Mouse (Mus musculus) limb, embryonic 11.5 days (tissue): Measurements from ENCODE around the gene Gpr35. TPM values are rescaled to one million over a fixed set of nuclear protein-coding genes. Genes with fewer than 3 reads are reported as not detected.
A peak's percentile ranks its signal among the peaks of the same experiment; 100 is the strongest.

Experiments
- ATAC-seq: fragments of 200-750 bp; cut with Nextera tagmentation; 2 replicates; pipeline ENCODE4 v1.8.0; 2017; ENCODE audit warnings: low read depth; ENCODE audit not compliant: insufficient number of reproducible peaks, low FRiP score, low TSS enrichment
- DNase-seq: peaks from one replicate; pipeline ENCODE4 v3.0.0-alpha.2; 2015; ENCODE audit warnings: low spot score
- H3K27ac ChIP-seq: fragments of 300-500 bp; sonication (generic); replicated peaks from 2 replicates; pipeline ENCODE4 v1.5.1; 2014; ENCODE audit warnings: low read depth, mild to moderate bottlenecking, low read length
- H3K27me3 ChIP-seq: fragments of 300-500 bp; sonication (generic); 2 replicates; pipeline ENCODE4 v1.6.1; 2014; ENCODE audit warnings: mild to moderate bottlenecking, low read length, mixed read lengths; ENCODE audit not compliant: control insufficient read depth, insufficient read depth
- H3K36me3 ChIP-seq: fragments of 300-500 bp; sonication (generic); 2 replicates; pipeline ENCODE4 v1.6.1; 2014; ENCODE audit warnings: mild to moderate bottlenecking, low read length, moderate library complexity, mixed read lengths; ENCODE audit not compliant: control insufficient read depth, insufficient read depth
- H3K4me1 ChIP-seq: fragments of 300-500 bp; sonication (generic); 2 replicates; pipeline ENCODE4 v1.6.1; 2014; ENCODE audit warnings: low read length, mixed read lengths; ENCODE audit not compliant: control insufficient read depth, insufficient read depth
- H3K4me2 ChIP-seq: fragments of 300-500 bp; sonication (generic); 2 replicates; pipeline ENCODE4 v1.6.1; 2014; ENCODE audit warnings: low read depth, mild to moderate bottlenecking, moderate library complexity; ENCODE audit not compliant: severe bottlenecking
- H3K4me3 ChIP-seq: fragments of 300-500 bp; sonication (generic); 2 replicates; pipeline ENCODE4 v1.5.1; 2014; ENCODE audit warnings: low read depth, low read length
- H3K9ac ChIP-seq: fragments of 300-500 bp; sonication (generic); 2 replicates; pipeline ENCODE4 v1.6.1; 2014; ENCODE audit warnings: mild to moderate bottlenecking, low read length
- H3K9me3 ChIP-seq: fragments of 300-500 bp; sonication (generic); 2 replicates; pipeline ENCODE4 v1.6.1; 2016; ENCODE audit warnings: low read length; ENCODE audit not compliant: control insufficient read depth
- WGBS: fragments of 180-500 bp; shearing (Covaris S2); extraction: QIAGEN DNeasy Blood & Tissue Kit; methylation state at CpG from one replicate; pipeline ENCODE4 v1.1.7; 2014; 5-methylcytosine and 5-hydroxymethylcytosine counted together
- polyA plus RNA-seq: library from polyadenylated mRNA; unstranded; fragments of >200 nt; fragmentation: Nextera tagmentation; extraction: Ambion mirVana; gene quantifications from 2 replicates; pipeline ENCODE4 v1.2.1, GENCODE M21; 2014

Gene Gpr35
- polyA plus RNA-seq, 1 experiment from 2014 or later: 0.44 TPM

DNA sequence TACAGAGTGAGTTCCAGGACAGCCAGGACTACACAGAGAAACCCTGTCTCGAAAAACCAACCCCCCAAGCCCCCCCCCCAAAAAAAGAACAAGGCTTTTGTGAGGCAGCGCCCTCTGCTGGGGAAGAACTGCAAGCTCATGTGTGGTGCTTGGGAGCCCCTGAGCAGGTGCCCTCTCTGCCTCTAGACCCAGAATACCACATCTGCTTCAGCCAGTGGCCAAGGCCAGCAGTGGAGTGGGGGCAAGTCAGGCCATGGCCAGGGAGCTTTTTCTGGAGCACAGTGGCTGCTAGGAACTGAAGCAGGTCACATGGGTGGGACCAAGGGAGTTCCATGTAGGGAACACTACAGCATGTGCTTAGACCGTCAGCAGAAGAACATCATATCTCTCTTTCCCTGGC, 60.1 kb downstream of the Gpr35 start:
- Histone ChIP-seq H3K36me3 (no peaks in the 10 kb centered on the region), H3K9ac (no peak overlapping the region), H3K27ac (no peak overlapping the region), H3K4me1 (no peaks in the 10 kb centered on the region), H3K4me3 (no peak overlapping the region), H3K27me3 (no peaks in the 10 kb centered on the region), H3K4me2 (no peak overlapping the region), H3K9me3 (no peaks in the 10 kb centered on the region)
- DNase-seq (peak; percentile 59), ATAC-seq (no peak)
- WGBS: 39% methylated on average over 3 of the region's 3 CpGs

- no peaks in the 10 kb centered on the region for H3K36me3 ChIP-seq
- WGBS: 74% methylated on average over 7 of the region's 7 CpGs
- H3K27me3 ChIP-seq: no peaks in the 10 kb centered on the region
- no peak overlapping the region for H3K4me2 ChIP-seq
- ATAC-seq (no peak), DNase-seq (no peak)
- no peaks in the 10 kb centered on the region for H3K4me1 ChIP-seq
- H3K9ac ChIP-seq: no peak overlapping the region
- H3K4me3 ChIP-seq: no peak overlapping the region
- H3K9me3 ChIP-seq: no peaks in the 10 kb centered on the region
- H3K27ac ChIP-seq: no peak overlapping the region
These were observed 61.5 kb downstream of the Gpr35 start for GRCm38 (mm10) chr1:93012103-93012585.

DNA sequence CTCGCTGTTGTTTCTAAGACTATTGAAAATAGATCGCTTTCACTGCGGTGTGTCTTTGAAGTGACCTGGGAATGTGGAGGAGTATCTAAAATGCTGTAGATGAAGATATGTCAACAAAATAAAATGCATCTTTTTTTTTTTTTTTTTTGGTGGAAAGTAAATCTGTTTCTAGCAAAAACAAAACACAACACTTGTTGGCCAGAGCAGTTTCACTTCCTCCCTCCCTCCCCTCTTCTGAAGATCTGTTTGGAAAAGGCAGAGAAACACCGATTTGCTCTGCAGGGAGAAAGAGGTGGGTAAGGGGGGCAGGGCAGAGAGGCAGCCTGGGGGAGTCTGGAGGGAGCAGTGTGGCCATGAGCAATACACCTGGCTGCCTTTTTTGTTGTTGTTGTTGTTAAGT, 62.7 kb downstream of the Gpr35 start:
- Histone ChIP-seq H3K27me3 (no peaks in the 10 kb centered on the region), H3K36me3 (no peaks in the 10 kb centered on the region), H3K4me2 (no peak overlapping the region), H3K9ac (no peak overlapping the region), H3K9me3 (no peaks in the 10 kb centered on the region), H3K4me3 (no peak overlapping the region), H3K27ac (no peak overlapping the region), H3K4me1 (no peaks in the 10 kb centered on the region)
- WGBS: 79% methylated on average over 4 of the region's 4 CpGs
- DNase-seq (no peak), ATAC-seq (no peak)

GRCm38 (mm10) chr1:93014460-93014859, 63.8 kb downstream of the Gpr35 start:
- Histone ChIP-seq H3K4me2 (no peak overlapping the region), H3K4me1 (no peaks in the 10 kb centered on the region), H3K9ac (no peak overlapping the region), H3K4me3 (no peak overlapping the region), H3K27me3 (no peaks in the 10 kb centered on the region), H3K36me3 (no peaks in the 10 kb centered on the region), H3K9me3 (no peaks in the 10 kb centered on the region), H3K27ac (no peak overlapping the region)
- no peak for ATAC-seq
- DNase-seq: peak; percentile 85

- Histone ChIP-seq H3K9me3 (no peaks in the 10 kb centered on the region), H3K4me2 (no peak overlapping the region), H3K9ac (no peak overlapping the region), H3K27me3 (no peaks in the 10 kb centered on the region), H3K4me3 (no peak overlapping the region), H3K27ac (no peak overlapping the region), H3K4me1 (no peaks in the 10 kb centered on the region), H3K36me3 (no peaks in the 10 kb centered on the region)
- DNase-seq: no peak
- no peak for ATAC-seq
- 67% methylated on average over 2 of the region's 2 CpGs for WGBS
These were observed 64.5 kb downstream of the Gpr35 start for GRCm38 (mm10) chr1:93015136-93015535.

DNA sequence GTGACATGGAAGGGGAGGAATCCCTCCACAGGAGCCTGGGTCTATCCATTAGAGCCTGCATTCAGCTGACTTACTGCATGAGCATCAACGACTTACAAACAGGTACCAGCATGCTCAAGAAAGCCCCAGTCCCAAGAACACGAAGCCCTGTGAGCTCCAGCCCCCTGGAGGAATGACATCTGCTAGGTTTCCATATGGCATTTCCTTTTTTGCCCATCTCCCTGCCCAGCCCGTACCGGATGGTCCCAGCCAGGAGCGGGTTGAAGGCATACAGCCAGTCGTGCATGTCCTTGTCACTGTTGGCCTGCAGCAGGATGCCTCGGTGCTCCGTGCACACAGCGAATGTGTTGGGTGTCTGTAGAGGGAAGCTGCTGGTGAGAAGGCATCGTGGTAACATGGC, 68.1 kb downstream of the Gpr35 start:
- ATAC-seq: no peak
- Histone ChIP-seq H3K4me2 (no peak overlapping the region), H3K4me1 (no peaks in the 10 kb centered on the region), H3K27me3 (no peaks in the 10 kb centered on the region), H3K36me3 (no peaks in the 10 kb centered on the region), H3K27ac (no peak overlapping the region), H3K4me3 (no peak overlapping the region), H3K9ac (no peak overlapping the region), H3K9me3 (no peaks in the 10 kb centered on the region)
- DNase-seq: no peak
- 85% methylated on average over 10 of the region's 10 CpGs for WGBS

DNA sequence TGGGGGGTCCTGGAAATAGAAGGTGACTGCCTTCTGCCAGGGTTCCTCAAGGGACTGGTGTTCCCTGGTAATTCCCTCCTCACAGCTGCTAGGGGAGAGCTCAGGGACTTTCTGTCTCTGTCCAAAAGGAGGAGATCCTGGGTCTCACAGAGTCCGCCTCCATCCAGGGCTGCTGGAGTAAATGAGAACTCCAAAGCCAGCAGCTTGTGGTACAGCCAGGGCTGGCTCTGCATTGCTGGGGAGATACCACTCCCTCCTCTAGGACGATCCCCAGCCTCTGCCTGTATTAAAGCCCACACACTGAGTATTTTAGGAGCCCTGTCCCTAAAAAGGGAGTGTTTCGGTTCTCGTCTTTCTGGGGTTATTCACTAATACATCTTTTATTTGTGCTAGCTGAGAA, 69.9 kb downstream of the Gpr35 start:
- Histone ChIP-seq H3K4me2 (no peak overlapping the region), H3K36me3 (no peaks in the 10 kb centered on the region), H3K27me3 (no peaks in the 10 kb centered on the region), H3K9me3 (no peaks in the 10 kb centered on the region), H3K4me1 (no peaks in the 10 kb centered on the region), H3K9ac (no peak overlapping the region), H3K4me3 (no peak overlapping the region), H3K27ac (no peak overlapping the region)
- ATAC-seq (no peak), DNase-seq (no peak)
- 85% methylated on average over 4 of the region's 4 CpGs for WGBS

DNA sequence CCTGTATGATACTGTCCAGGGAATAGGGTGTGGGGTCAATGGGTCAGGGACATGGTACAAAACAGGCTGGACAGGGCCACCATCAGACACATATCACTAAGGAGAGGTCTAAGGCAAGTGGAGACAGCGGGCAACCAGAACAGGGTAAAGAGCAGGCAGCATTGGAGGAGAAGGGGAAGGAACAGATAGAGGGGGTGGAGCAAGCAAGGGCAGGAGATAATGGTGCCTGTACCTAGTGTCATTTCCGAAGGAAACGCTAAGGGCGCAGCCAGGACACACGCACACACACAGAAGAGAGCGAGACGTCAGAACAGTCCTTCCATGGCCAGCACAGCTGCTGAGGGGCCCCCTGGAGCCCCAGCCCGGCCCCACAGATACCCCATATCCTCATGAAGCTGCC, 75.9 kb downstream of the Gpr35 start:
- no peak overlapping the region for H3K4me3 ChIP-seq

GRCm38 (mm10) chr1:93029387-93029786, 78.7 kb downstream of the Gpr35 start:
- Histone ChIP-seq H3K9me3 (no peaks in the 10 kb centered on the region), H3K36me3 (no peaks in the 10 kb centered on the region), H3K27ac (no peak overlapping the region), H3K9ac (no peak overlapping the region), H3K4me3 (no peak overlapping the region), H3K4me2 (no peak overlapping the region), H3K27me3 (no peaks in the 10 kb centered on the region), H3K4me1 (no peaks in the 10 kb centered on the region)
- DNase-seq: no peak
- no peak for ATAC-seq
- 95% methylated on average over 10 of the region's 10 CpGs for WGBS

More for the DNA sequence above, 75.9 kb downstream of the Gpr35 start:
- H3K36me3 ChIP-seq: no peaks in the 10 kb centered on the region
- ATAC-seq (no peak), DNase-seq (no peak)
- H3K9me3 ChIP-seq: no peaks in the 10 kb centered on the region
- no peak overlapping the region for H3K27ac ChIP-seq
- H3K4me1 ChIP-seq: no peaks in the 10 kb centered on the region
- WGBS: 92% methylated on average over 8 of the region's 8 CpGs
- H3K9ac ChIP-seq: no peak overlapping the region
- H3K27me3 ChIP-seq: no peaks in the 10 kb centered on the region
- H3K4me2 ChIP-seq: no peak overlapping the region
